Mouse (Mus musculus): Measurements from ENCODE around the gene Mecom. TPM values are rescaled to one million over a fixed set of nuclear protein-coding genes. Genes with fewer than 3 reads are reported as not detected.

The Mecom gene
- total and polyA plus RNA-seq, 2 experiments from 2014 or later = 1.9 to 3.9 TPM

GRCm38 (mm10) chr3:30254451-30254850, 293.4 kb downstream of the Mecom start:
- Histone ChIP-seq H3K4me3 (ENCODE audit: low read depth, low read length) (no peak overlapping the region), H3K27me3 (ENCODE audit: insufficient read depth, low read length) (no peaks in the 10 kb centered on the region), H3K9me3 (ENCODE audit: low read length) (no peaks in the 10 kb centered on the region), H3K4me2 (ENCODE audit: low read depth) (no peak overlapping the region), H3K36me3 (ENCODE audit: insufficient read depth) (no peaks in the 10 kb centered on the region), H3K4me1 (ENCODE audit: insufficient read depth) (no peaks in the 10 kb centered on the region), H3K9ac (no peak overlapping the region), H3K27ac (ENCODE audit: low read depth, low read length) (no peak overlapping the region)
- no peak for ATAC-seq
- DNase-seq = no peak
- 61% methylated on average over 7 of the region's 7 CpGs for WGBS
- TF ChIP-seq CTCF (IDR thresholded peaks at IDR 0.05; ENCODE audit: low read depth) = no peak

GRCm38 (mm10) chr3:30253714-30254113, 294.1 kb downstream of the Mecom start:
- ATAC-seq (no peak), DNase-seq (no peak)
- no peaks in the 10 kb centered on the region for H3K4me1 ChIP-seq (ENCODE audit: insufficient read depth)
- no peak overlapping the region for H3K4me2 ChIP-seq (ENCODE audit: low read depth)
- no peak overlapping the region for H3K27ac ChIP-seq (ENCODE audit: low read depth, low read length)
- no peak for TF ChIP-seq CTCF (IDR thresholded peaks at IDR 0.05; ENCODE audit: low read depth)
- H3K4me3 ChIP-seq (ENCODE audit: low read depth, low read length) = no peak overlapping the region
- no peaks in the 10 kb centered on the region for H3K36me3 ChIP-seq (ENCODE audit: insufficient read depth)
- no peaks in the 10 kb centered on the region for H3K9me3 ChIP-seq (ENCODE audit: low read length)
- no peaks in the 10 kb centered on the region for H3K27me3 ChIP-seq (ENCODE audit: insufficient read depth, low read length)
- WGBS = 92% methylated on average over 5 of the region's 5 CpGs
- no peak overlapping the region for H3K9ac ChIP-seq

GRCm38 (mm10) chr3:30248656-30249384, 299.0 kb downstream of the Mecom start:
- Histone ChIP-seq H3K36me3 (ENCODE audit: insufficient read depth) (no peaks in the 10 kb centered on the region), H3K9me3 (ENCODE audit: low read length) (no peaks in the 10 kb centered on the region), H3K27me3 (ENCODE audit: insufficient read depth, low read length) (no peaks in the 10 kb centered on the region), H3K27ac (ENCODE audit: low read depth, low read length) (no peak overlapping the region), H3K4me3 (ENCODE audit: low read depth, low read length) (no peak overlapping the region), H3K9ac (no peak overlapping the region), H3K4me1 (ENCODE audit: insufficient read depth) (no peaks in the 10 kb centered on the region), H3K4me2 (ENCODE audit: low read depth) (no peak overlapping the region)
- ATAC-seq (peak; percentile 92), DNase-seq (peak; percentile 55)
- WGBS = 76% methylated on average over 4 of the region's 4 CpGs
- no peak for TF ChIP-seq CTCF (IDR thresholded peaks at IDR 0.05; ENCODE audit: low read depth)

GRCm38 (mm10) chr3:30247256-30247655, 300.6 kb downstream of the Mecom start:
- no peak for ATAC-seq
- Histone ChIP-seq H3K36me3 (ENCODE audit: insufficient read depth) (no peaks in the 10 kb centered on the region), H3K27ac (ENCODE audit: low read depth, low read length) (no peak overlapping the region), H3K9ac (no peak overlapping the region), H3K4me1 (ENCODE audit: insufficient read depth) (no peaks in the 10 kb centered on the region), H3K4me3 (ENCODE audit: low read depth, low read length) (no peak overlapping the region), H3K9me3 (ENCODE audit: low read length) (no peaks in the 10 kb centered on the region), H3K27me3 (ENCODE audit: insufficient read depth, low read length) (no peaks in the 10 kb centered on the region), H3K4me2 (ENCODE audit: low read depth) (no peak overlapping the region)
- TF ChIP-seq CTCF (IDR thresholded peaks at IDR 0.05; ENCODE audit: low read depth) = no peak
- DNase-seq = no peak
- WGBS = 76% methylated on average over 5 of the region's 5 CpGs

- Histone ChIP-seq H3K36me3 (ENCODE audit: insufficient read depth) (no peaks in the 10 kb centered on the region), H3K9me3 (ENCODE audit: low read length) (no peaks in the 10 kb centered on the region), H3K27me3 (ENCODE audit: insufficient read depth, low read length) (no peaks in the 10 kb centered on the region), H3K4me3 (ENCODE audit: low read depth, low read length) (no peak overlapping the region), H3K4me1 (ENCODE audit: insufficient read depth) (no peaks in the 10 kb centered on the region), H3K27ac (ENCODE audit: low read depth, low read length) (no peak overlapping the region), H3K9ac (no peak overlapping the region), H3K4me2 (ENCODE audit: low read depth) (no peak overlapping the region)
- ATAC-seq (no peak), DNase-seq (no peak)
- TF ChIP-seq CTCF (IDR thresholded peaks at IDR 0.05; ENCODE audit: low read depth) = peak; percentile 10; the same call in 1 of the 2 replicates
- 83% methylated on average over 12 of the region's 12 CpGs for WGBS
Measured at GRCm38 (mm10) chr3:30246431-30247041, 301.3 kb downstream of the Mecom start.

GRCm38 (mm10) chr3:30245950-30246349, 301.9 kb downstream of the Mecom start:
- no peak for TF ChIP-seq CTCF (IDR thresholded peaks at IDR 0.05; ENCODE audit: low read depth)
- Histone ChIP-seq H3K9me3 (ENCODE audit: low read length) (no peaks in the 10 kb centered on the region), H3K9ac (no peak overlapping the region), H3K4me1 (ENCODE audit: insufficient read depth) (no peaks in the 10 kb centered on the region), H3K27me3 (ENCODE audit: insufficient read depth, low read length) (no peaks in the 10 kb centered on the region), H3K27ac (ENCODE audit: low read depth, low read length) (no peak overlapping the region), H3K36me3 (ENCODE audit: insufficient read depth) (no peaks in the 10 kb centered on the region), H3K4me3 (ENCODE audit: low read depth, low read length) (no peak overlapping the region), H3K4me2 (ENCODE audit: low read depth) (no peak overlapping the region)
- DNase-seq = no peak
- WGBS = 83% methylated on average over 5 of the region's 5 CpGs
- no peak for ATAC-seq

- Histone ChIP-seq H3K9me3 (ENCODE audit: low read length) (no peaks in the 10 kb centered on the region), H3K36me3 (ENCODE audit: insufficient read depth) (no peaks in the 10 kb centered on the region), H3K4me3 (ENCODE audit: low read depth, low read length) (no peak overlapping the region), H3K27me3 (ENCODE audit: insufficient read depth, low read length) (no peaks in the 10 kb centered on the region), H3K27ac (ENCODE audit: low read depth, low read length) (no peak overlapping the region), H3K9ac (no peak overlapping the region), H3K4me1 (ENCODE audit: insufficient read depth) (no peaks in the 10 kb centered on the region), H3K4me2 (ENCODE audit: low read depth) (no peak overlapping the region)
- no peak for ATAC-seq
- no peak for DNase-seq
- 29% methylated on average over 7 of the region's 7 CpGs for WGBS
- no peak for TF ChIP-seq CTCF (IDR thresholded peaks at IDR 0.05; ENCODE audit: low read depth)
Measured at GRCm38 (mm10) chr3:30244401-30244871, 303.4 kb downstream of the Mecom start.

Measured in forebrain, postnatal 0 days (tissue).